Mouse (Mus musculus) forebrain, embryonic 14.5 days (tissue): Measurements from ENCODE around the gene Aldh1a2. TPM values are rescaled to one million over a fixed set of nuclear protein-coding genes. Genes with fewer than 3 reads are reported as not detected.

Source experiments
- ATAC-seq: fragments of 200-750 bp; cut with Nextera tagmentation; 2 replicates; pipeline ENCODE4 v1.8.0; 2017; ENCODE audit warnings: mild to moderate bottlenecking, moderate library complexity
- DNase-seq: peaks from one replicate; pipeline ENCODE4 v3.0.0-alpha.2; 2015; ENCODE audit warnings: low spot score
- H3K27ac ChIP-seq: fragments of 300-500 bp; sonication (generic); 2 replicates; pipeline ENCODE4 v1.5.1; 2014; ENCODE audit warnings: low read depth, mild to moderate bottlenecking, control low read depth, low read length, moderate library complexity
- H3K27me3 ChIP-seq: fragments of 300-500 bp; sonication (generic); replicated peaks from 2 replicates; pipeline ENCODE4 v1.6.1; 2014; ENCODE audit warnings: low read length, control low read depth, mixed read lengths; ENCODE audit not compliant: control insufficient read depth, insufficient read depth
- H3K36me3 ChIP-seq: fragments of 300-500 bp; sonication (generic); 2 replicates; pipeline ENCODE4 v1.6.1; 2014; ENCODE audit warnings: low read length, control low read depth; ENCODE audit not compliant: control insufficient read depth, insufficient read depth
- H3K4me1 ChIP-seq: fragments of 300-500 bp; sonication (generic); 2 replicates; pipeline ENCODE4 v1.6.1; 2014; ENCODE audit warnings: antibody characterized with exemption, low read length, control low read depth; ENCODE audit not compliant: control insufficient read depth, insufficient read depth
- H3K4me2 ChIP-seq: fragments of 300-500 bp; sonication (generic); 2 replicates; pipeline ENCODE4 v1.6.1; 2014; ENCODE audit warnings: mild to moderate bottlenecking, control low read depth, low read length
- H3K4me3 ChIP-seq: fragments of 300-500 bp; sonication (generic); 2 replicates; pipeline ENCODE4 v1.5.1; 2014; ENCODE audit warnings: low read depth, low read length, control low read depth
- H3K9ac ChIP-seq: fragments of 300-500 bp; sonication (generic); 2 replicates; pipeline ENCODE4 v1.6.1; 2014; ENCODE audit warnings: mild to moderate bottlenecking, low read length, control low read depth, moderate library complexity
- H3K9me3 ChIP-seq: fragments of 300-500 bp; sonication (generic); replicated peaks from 2 replicates; pipeline ENCODE4 v1.6.1; 2016; ENCODE audit warnings: low read length, control low read depth, mixed read lengths; ENCODE audit not compliant: control insufficient read depth
- WGBS: fragments of 180-500 bp; shearing (Covaris S2); extraction: QIAGEN DNeasy Blood & Tissue Kit; methylation state at CpG from one replicate; pipeline ENCODE4 v1.1.7; 2014; 5-methylcytosine and 5-hydroxymethylcytosine counted together
- polyA plus RNA-seq: library from polyadenylated mRNA; unstranded; fragments of >200 nt; fragmentation: Nextera tagmentation; extraction: Ambion mirVana; gene quantifications from 2 replicates; pipeline ENCODE4 v1.2.1, GENCODE M21; 2014

Gene Aldh1a2
- polyA plus RNA-seq, 1 experiment from 2014 or later: 12.4 TPM

GRCm38 (mm10) chr9:71179276-71179896, 36.2 kb upstream of the Aldh1a2 start:
- no peak overlapping the region for H3K27ac ChIP-seq
- WGBS: 91% methylated on average over 6 of the region's 6 CpGs

GRCm38 (mm10) chr9:71179964-71180700, 35.5 kb upstream of the Aldh1a2 start:
- Histone ChIP-seq H3K27me3 (no peaks in the 10 kb centered on the region), H3K4me2 (no peak overlapping the region), H3K27ac (no peak overlapping the region), H3K4me3 (no peak overlapping the region), H3K36me3 (no peaks in the 10 kb centered on the region), H3K9ac (no peak overlapping the region), H3K4me1 (no peaks in the 10 kb centered on the region), H3K9me3 (no peaks in the 10 kb centered on the region)
- DNase-seq (peak; percentile 59), ATAC-seq (no peak)
- 76% methylated on average over 8 of the region's 8 CpGs for WGBS

More at GRCm38 (mm10) chr9:71179276-71179896, 36.2 kb upstream of the Aldh1a2 start:
- no peaks in the 10 kb centered on the region for H3K36me3 ChIP-seq
- H3K9ac ChIP-seq: no peak overlapping the region
- H3K4me1 ChIP-seq: no peaks in the 10 kb centered on the region
- H3K27me3 ChIP-seq: no peaks in the 10 kb centered on the region
- no peak for DNase-seq
- no peak overlapping the region for H3K4me2 ChIP-seq
- no peak overlapping the region for H3K4me3 ChIP-seq
- no peaks in the 10 kb centered on the region for H3K9me3 ChIP-seq
- ATAC-seq: no peak

GRCm38 (mm10) chr9:71185285-71185684, 30.3 kb upstream of the Aldh1a2 start:
- no peak overlapping the region for H3K27ac ChIP-seq
- no peak for ATAC-seq
- DNase-seq: no peak
- no peaks in the 10 kb centered on the region for H3K27me3 ChIP-seq
- no peak overlapping the region for H3K9ac ChIP-seq
- no peak overlapping the region for H3K4me3 ChIP-seq
- no peak overlapping the region for H3K4me2 ChIP-seq
- H3K36me3 ChIP-seq: no peaks in the 10 kb centered on the region
- H3K9me3 ChIP-seq: no peaks in the 10 kb centered on the region
- no peaks in the 10 kb centered on the region for H3K4me1 ChIP-seq

GRCm38 (mm10) chr9:71185823-71186222, 29.8 kb upstream of the Aldh1a2 start:
- Histone ChIP-seq H3K4me1 (no peaks in the 10 kb centered on the region), H3K9ac (no peak overlapping the region), H3K9me3 (no peaks in the 10 kb centered on the region), H3K27me3 (no peaks in the 10 kb centered on the region), H3K36me3 (no peaks in the 10 kb centered on the region), H3K27ac (no peak overlapping the region), H3K4me2 (no peak overlapping the region), H3K4me3 (no peak overlapping the region)
- 92% methylated on average over 2 of the region's 2 CpGs for WGBS
- DNase-seq (no peak), ATAC-seq (no peak)

- Histone ChIP-seq H3K27ac (no peak overlapping the region), H3K4me3 (no peak overlapping the region), H3K9me3 (no peaks in the 10 kb centered on the region), H3K4me1 (no peaks in the 10 kb centered on the region), H3K27me3 (no peaks in the 10 kb centered on the region), H3K36me3 (no peaks in the 10 kb centered on the region), H3K4me2 (no peak overlapping the region), H3K9ac (no peak overlapping the region)
- ATAC-seq (no peak), DNase-seq (no peak)
- WGBS: 95% methylated on average over 7 of the region's 7 CpGs
Measured at GRCm38 (mm10) chr9:71187396-71187795, 28.2 kb upstream of the Aldh1a2 start.

- no peaks in the 10 kb centered on the region for H3K4me1 ChIP-seq
- H3K9me3 ChIP-seq: no peaks in the 10 kb centered on the region
- no peaks in the 10 kb centered on the region for H3K36me3 ChIP-seq
- DNase-seq: peak; percentile 80
- no peak overlapping the region for H3K4me3 ChIP-seq
- 11% methylated on average over 12 of the region's 12 CpGs for WGBS
- H3K27ac ChIP-seq: no peak overlapping the region
- no peak overlapping the region for H3K9ac ChIP-seq
- H3K27me3 ChIP-seq: no peaks in the 10 kb centered on the region
- peak overlapping the region; percentile 32; the same call in 1 of the 2 replicates for H3K4me2 ChIP-seq
- ATAC-seq: peak; percentile 78
Measured at GRCm38 (mm10) chr9:71188647-71189415, 26.8 kb upstream of the Aldh1a2 start.

GRCm38 (mm10) chr9:71198826-71199225, 16.8 kb upstream of the Aldh1a2 start:
- H3K4me2 ChIP-seq: no peak overlapping the region
- no peaks in the 10 kb centered on the region for H3K9me3 ChIP-seq
- no peak overlapping the region for H3K9ac ChIP-seq
- no peak overlapping the region for H3K27ac ChIP-seq
- WGBS: 87% methylated on average over 5 of the region's 5 CpGs
- H3K36me3 ChIP-seq: no peaks in the 10 kb centered on the region
- H3K4me1 ChIP-seq: no peaks in the 10 kb centered on the region
- no peak for DNase-seq
- no peak for ATAC-seq
- no peaks in the 10 kb centered on the region for H3K27me3 ChIP-seq
- H3K4me3 ChIP-seq: no peak overlapping the region

- Histone ChIP-seq H3K4me3 (no peak overlapping the region), H3K27me3 (no peaks in the 10 kb centered on the region), H3K4me1 (no peaks in the 10 kb centered on the region), H3K9me3 (no peaks in the 10 kb centered on the region), H3K36me3 (no peaks in the 10 kb centered on the region), H3K9ac (no peak overlapping the region), H3K27ac (no peak overlapping the region), H3K4me2 (no peak overlapping the region)
- ATAC-seq (no peak), DNase-seq (no peak)
- 82% methylated on average over 4 of the region's 4 CpGs for WGBS
Measured at GRCm38 (mm10) chr9:71202265-71202664, 13.3 kb upstream of the Aldh1a2 start.

GRCm38 (mm10) chr9:71209299-71209698, 6.3 kb upstream of the Aldh1a2 start:
- peaks cover 18% of the 10 kb centered on the region for H3K27me3 ChIP-seq
- H3K4me3 ChIP-seq: no peak overlapping the region
- no peak overlapping the region for H3K4me2 ChIP-seq
- H3K36me3 ChIP-seq: no peaks in the 10 kb centered on the region
- no peak for ATAC-seq
- no peaks in the 10 kb centered on the region for H3K4me1 ChIP-seq
- no peak overlapping the region for H3K27ac ChIP-seq
- 67% methylated on average over 3 of the region's 3 CpGs for WGBS
- no peak overlapping the region for H3K9ac ChIP-seq
- no peak for DNase-seq
- no peaks in the 10 kb centered on the region for H3K9me3 ChIP-seq
